In genomic region chr2:180126195-180126594, GRCm38 (mm10) we compare ENCODE assay signal across 8 mouse cellular contexts. TPM values are rescaled to one million over a fixed set of nuclear protein-coding genes. Genes with fewer than 3 reads are reported as not detected.
A peak's percentile ranks its signal among the peaks of the same experiment; 100 is the strongest.
DNase-seq lines count a peak whose midpoint lies in the region; ATAC-seq and TF ChIP-seq lines count a peak whose summit lies in the region.

No protein-coding gene starts in this region.

- no peak overlapping the region for H3K9ac ChIP-seq in liver, adult 2 months (ENCODE audit: low read depth, low read length)
- no peak overlapping the region for H3K9ac ChIP-seq in embryonic facial prominence, embryonic 15.5 days
- H3K9ac ChIP-seq in lung, embryonic 16.5 days (ENCODE audit: low read length): no peak overlapping the region

- 0 out of 2 replicates have a peak overlapping the region, but pooled peaks have one; percentile 3 for H3K27ac ChIP-seq in cerebellum, adult 2 months (ENCODE audit: insufficient read depth, low read length)
- peak overlapping the region; percentile 18; the same call in 1 of the 2 replicates for H3K27ac ChIP-seq in liver, adult 2 months (replicated peaks; ENCODE audit: insufficient read depth, low read depth, low read length)
- H3K27ac ChIP-seq in embryonic facial prominence, embryonic 15.5 days (replicated peaks): peak overlapping the region; percentile 36
- H3K27ac ChIP-seq in lung, embryonic 16.5 days (ENCODE audit: low read length): no peak overlapping the region

- peak; percentile 31 to 46 for DNase-seq in cerebellum, adult 2 months
- no peak for DNase-seq in cerebellum, postnatal 4 days (ENCODE audit: low spot score in 2 of 2)
- DNase-seq in liver, adult 2 months (ENCODE audit: extremely low read depth, low read depth, low spot score): peak; percentile 72
- DNase-seq in liver: no peak
- DNase-seq in left cerebral cortex, adult 18-20 months (ENCODE audit: low spot score in 2 of 2): no peak
- no peak for DNase-seq in frontal cortex, postnatal 25 days (ENCODE audit: low spot score in 2 of 2)

- no peak for ATAC-seq in embryonic facial prominence, embryonic 15.5 days (ENCODE audit: insufficient number of reproducible peaks, low FRiP score, low TSS enrichment, low read depth)
- peak; percentile 75 for ATAC-seq in lung, embryonic 16.5 days (ENCODE audit: low read depth)

- H3K4me2 ChIP-seq in embryonic facial prominence, embryonic 15.5 days (replicated peaks): no peak overlapping the region
- no peak overlapping the region for H3K4me2 ChIP-seq in lung, embryonic 16.5 days (ENCODE audit: low read depth, low read length)

- 0% methylated on average over 4 of the region's 4 CpGs for whole genome bisulfite sequencing in cerebellum, adult 2 months
- WGBS in liver, adult 2 months: 16% methylated on average over 4 of the region's 4 CpGs
- WGBS in embryonic facial prominence, embryonic 15.5 days: 8% methylated on average over 4 of the region's 4 CpGs
- whole genome bisulfite sequencing in lung, embryonic 16.5 days: 7% methylated on average over 4 of the region's 4 CpGs

- H3K4me1 ChIP-seq in cerebellum, adult 2 months (ENCODE audit: control insufficient read depth, insufficient read depth, low read length): peaks cover 36% of the 10 kb centered on the region
- H3K4me1 ChIP-seq in liver, adult 2 months (ENCODE audit: control insufficient read depth, insufficient read depth, low read length): peaks cover 26% of the 10 kb centered on the region
- peaks cover 24% of the 10 kb centered on the region for H3K4me1 ChIP-seq in embryonic facial prominence, embryonic 15.5 days
- H3K4me1 ChIP-seq in lung, embryonic 16.5 days (replicated peaks; ENCODE audit: control insufficient read depth, insufficient read depth, low read length): peaks cover 6% of the 10 kb centered on the region

- TF ChIP-seq POLR2A in cerebellum, adult 2 months (IDR thresholded peaks at IDR 0.05; ENCODE audit: borderline replicate concordance, insufficient read depth, low read length): no peak
- TF ChIP-seq POLR2A in liver, adult 2 months (IDR thresholded peaks at IDR 0.05; ENCODE audit: extremely low read depth, insufficient read depth, low read length): no peak

- peaks cover 21% of the 10 kb centered on the region for H3K79me2 ChIP-seq in liver, adult 2 months (ENCODE audit: control insufficient read depth, insufficient read depth, low read length)

- no peaks in the 10 kb centered on the region for H3K36me3 ChIP-seq in liver, adult 2 months (ENCODE audit: control insufficient read depth, insufficient read depth, low read length)
- 0 out of 2 replicates have a peak, but pooled peaks cover 5% of the 10 kb centered on the region for H3K36me3 ChIP-seq in embryonic facial prominence, embryonic 15.5 days
- no peaks in the 10 kb centered on the region for H3K36me3 ChIP-seq in lung, embryonic 16.5 days (ENCODE audit: control insufficient read depth, insufficient read depth, low read length)

- no peaks in the 10 kb centered on the region for H3K9me3 ChIP-seq in embryonic facial prominence, embryonic 15.5 days (replicated peaks)
- no peaks in the 10 kb centered on the region for H3K9me3 ChIP-seq in lung, embryonic 16.5 days (ENCODE audit: control insufficient read depth, low read length)

- H3K27me3 ChIP-seq in cerebellum, adult 2 months (ENCODE audit: control insufficient read depth, insufficient read depth, low read length): no peaks in the 10 kb centered on the region
- H3K27me3 ChIP-seq in liver, adult 2 months (ENCODE audit: control insufficient read depth, insufficient read depth, low read length): no peaks in the 10 kb centered on the region
- no peaks in the 10 kb centered on the region for H3K27me3 ChIP-seq in embryonic facial prominence, embryonic 15.5 days
- no peaks in the 10 kb centered on the region for H3K27me3 ChIP-seq in lung, embryonic 16.5 days (ENCODE audit: control insufficient read depth, insufficient read depth, low read depth, low read length)

- H3K4me3 ChIP-seq in cerebellum, adult 2 months (replicated peaks; ENCODE audit: insufficient read depth, low read depth, low read length): no peak overlapping the region
- no peak overlapping the region for H3K4me3 ChIP-seq in liver, adult 2 months (ENCODE audit: insufficient read depth, low read depth, low read length)
- H3K4me3 ChIP-seq in embryonic facial prominence, embryonic 15.5 days (replicated peaks): no peak overlapping the region
- H3K4me3 ChIP-seq in lung, embryonic 16.5 days (ENCODE audit: low read length): no peak overlapping the region

- no peak for TF ChIP-seq CTCF in cerebellum, adult 2 months (IDR thresholded peaks at IDR 0.05; ENCODE audit: borderline replicate concordance, insufficient read depth, low read depth, low read length)
- no peak for TF ChIP-seq CTCF in liver, adult 2 months (IDR thresholded peaks at IDR 0.05; ENCODE audit: low read depth, low read length)

RNA-seq across cellular contexts. Expression of gene Osbpl2, which starts 7.1 kb away (rescaled TPM):
- polyA plus RNA-seq in cerebellum, adult 2 months (2012; rRNA removed): 64.3 and 69.6 TPM in 2 replicates
- total RNA-seq in liver, adult 2 months (2014; rRNA removed): 21.4 and 21.9 TPM in 2 replicates
- 14.0 and 15.0 TPM in 2 replicates for polyA plus RNA-seq in liver, adult 2 months (2012; rRNA removed)
- 42.6 and 43.0 TPM in 2 replicates for polyA plus RNA-seq in embryonic facial prominence, embryonic 15.5 days (2015; fragmentation: Nextera tagmentation; extraction: Ambion mirVana)
- polyA plus RNA-seq in lung, embryonic 16.5 days (2015; fragmentation: Nextera tagmentation; extraction: Ambion mirVana): 29.9 and 30.3 TPM in 2 replicates
- 10 to 100 TPM; 49.1 to 54.1 TPM for total RNA-seq in left cerebral cortex, adult 18-20 months (2021)

RNA-seq across cellular contexts. Expression of gene Hrh3, which starts 21.9 kb away (rescaled TPM):
- polyA plus RNA-seq in cerebellum, adult 2 months (2012; rRNA removed): 21.1 and 25.4 TPM in 2 replicates
- 0.07 TPM in 1 of 2 replicates, not detected in the other for total RNA-seq in liver, adult 2 months (2014; rRNA removed)
- not detected in 2 replicates for polyA plus RNA-seq in liver, adult 2 months (2012; rRNA removed)
- polyA plus RNA-seq in embryonic facial prominence, embryonic 15.5 days (2015; fragmentation: Nextera tagmentation; extraction: Ambion mirVana): 0.13 and 0.40 TPM in 2 replicates
- not detected in 2 replicates for polyA plus RNA-seq in lung, embryonic 16.5 days (2015; fragmentation: Nextera tagmentation; extraction: Ambion mirVana)
- 100 to 1,000 TPM in 1 of 2 experiments, 10 to 100 TPM in 1; 87.6 to 114 TPM for total RNA-seq in left cerebral cortex, adult 18-20 months (2021)

RNA-seq across cellular contexts. Expression of gene Adrm1, which starts 45.1 kb away (rescaled TPM):
- polyA plus RNA-seq in cerebellum, adult 2 months (2012; rRNA removed): 111 and 114 TPM in 2 replicates
- total RNA-seq in liver, adult 2 months (2014; rRNA removed): 30.7 and 37.1 TPM in 2 replicates
- 95.4 and 107 TPM in 2 replicates for polyA plus RNA-seq in liver, adult 2 months (2012; rRNA removed)
- 176 and 190 TPM in 2 replicates for polyA plus RNA-seq in embryonic facial prominence, embryonic 15.5 days (2015; fragmentation: Nextera tagmentation; extraction: Ambion mirVana)
- polyA plus RNA-seq in lung, embryonic 16.5 days (2015; fragmentation: Nextera tagmentation; extraction: Ambion mirVana): 162 and 173 TPM in 2 replicates
- 100 to 1,000 TPM; 106 to 111 TPM for total RNA-seq in left cerebral cortex, adult 18-20 months (2021)

RNA-seq across cellular contexts. Expression of gene Mtg2, which starts 55.8 kb away (rescaled TPM):
- 28.5 and 28.7 TPM in 2 replicates for polyA plus RNA-seq in cerebellum, adult 2 months (2012; rRNA removed)
- 19.6 and 22.4 TPM in 2 replicates for total RNA-seq in liver, adult 2 months (2014; rRNA removed)
- 15.6 and 17.8 TPM in 2 replicates for polyA plus RNA-seq in liver, adult 2 months (2012; rRNA removed)
- polyA plus RNA-seq in embryonic facial prominence, embryonic 15.5 days (2015; fragmentation: Nextera tagmentation; extraction: Ambion mirVana): 24.3 and 25.6 TPM in 2 replicates
- polyA plus RNA-seq in lung, embryonic 16.5 days (2015; fragmentation: Nextera tagmentation; extraction: Ambion mirVana): 26.3 and 27.4 TPM in 2 replicates
- total RNA-seq in left cerebral cortex, adult 18-20 months (2021): 10 to 100 TPM; 13.7 to 17.5 TPM

Comparison
In these comparisons a context has a peak if more than half of its experiments do, and no peak if none do; other contexts are left out.
1. DNase-seq: peak in cerebellum, adult 2 months (2 of 2) and liver, adult 2 months (single experiment); none in cerebellum, postnatal 4 days (0 of 2), liver (single experiment), left cerebral cortex, adult 18-20 months (0 of 2) and frontal cortex, postnatal 25 days (0 of 2).
2. RNA of gene Hrh3, which starts 21.9 kb away (polyA plus RNA-seq): 21.1 to 25.4 TPM in cerebellum, adult 2 months; 0.13 to 0.40 TPM in embryonic facial prominence, embryonic 15.5 days, not detected in lung, embryonic 16.5 days and not detected in liver, adult 2 months; every median in the first group is over 10 times any median in the second.